Mouse (Mus musculus) regulatory T cell (primary cell): ENCODE measurements around the gene Safb2.

Source experiments
- in situ Hi-C: fragments of 300-600 bp; cut with MboI, MseI; formaldehyde crosslinking; loops from one replicate; pipeline ENCODE4 v1.15.1; 2025; ENCODE audit warnings: high pct_unique_total_duplicates

The Safb2 gene

DNA sequence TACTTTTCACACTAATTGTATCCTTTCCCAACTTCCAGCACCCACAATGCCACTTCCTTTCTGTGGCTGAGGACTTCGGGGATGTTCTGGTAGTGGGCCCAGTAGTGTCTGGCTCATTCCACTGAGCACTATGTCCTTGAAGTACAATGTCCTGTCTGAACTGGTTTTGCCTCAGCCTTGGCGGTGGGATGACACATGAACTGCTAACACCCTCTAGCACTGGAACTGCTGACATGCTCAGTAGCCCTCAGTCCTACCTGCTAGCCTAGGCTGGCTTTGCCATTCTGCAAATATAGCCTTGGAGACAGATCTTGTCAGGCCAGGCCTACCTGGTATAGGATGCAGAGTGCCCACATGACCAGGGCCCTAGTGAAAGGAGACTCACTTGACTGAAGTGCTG is 22.5 kb downstream of the Safb2 start:
- in situ Hi-C loops = loop anchor here (5.0 kb wide), 1 partner anchor 105 kb away; no protein-coding TSS in a partner anchor

DNA sequence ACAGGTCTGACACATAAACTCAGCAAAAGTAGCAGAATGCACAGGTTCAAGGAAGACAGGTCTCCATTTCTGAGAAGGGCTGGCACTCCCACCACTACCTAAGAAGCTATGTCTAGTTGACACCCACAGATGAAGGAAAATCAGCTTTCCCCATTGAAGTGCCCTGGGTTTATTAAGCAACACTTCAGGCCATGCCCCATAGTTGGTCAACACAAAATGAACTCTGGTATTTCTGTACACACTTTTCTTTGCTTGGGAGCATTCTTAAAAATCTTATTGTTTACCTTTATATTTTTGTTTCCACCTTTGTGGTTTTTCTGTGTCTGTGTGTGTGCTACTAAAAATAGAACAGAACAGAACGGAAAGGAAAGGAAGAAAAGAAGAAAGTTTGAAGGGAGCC is 24.3 kb downstream of the Safb2 start:
- in situ Hi-C loops = loop anchor here (5.0 kb wide), 1 partner anchor 107 kb away; no protein-coding TSS in a partner anchor

DNA sequence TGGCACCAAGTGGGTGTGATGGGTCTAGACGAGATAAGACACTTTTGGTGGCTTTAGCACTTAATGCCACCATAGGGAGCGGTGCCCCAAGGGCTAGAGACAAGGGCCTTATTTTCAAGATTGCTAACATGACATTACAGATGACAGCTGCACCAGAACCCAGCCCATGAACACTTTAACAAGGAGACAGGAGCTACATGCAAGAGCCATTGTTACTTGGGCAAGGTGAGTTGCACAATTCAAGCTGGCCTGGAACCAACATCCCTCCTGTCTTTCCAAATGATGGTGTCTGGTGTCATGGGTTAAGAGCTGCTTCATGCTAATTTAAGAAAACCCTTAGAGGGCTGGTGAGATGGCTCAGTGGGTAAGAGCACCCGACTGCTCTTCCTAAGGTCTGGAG is 25.0 kb downstream of the Safb2 start:
- in situ Hi-C loops = no loop called here

DNA sequence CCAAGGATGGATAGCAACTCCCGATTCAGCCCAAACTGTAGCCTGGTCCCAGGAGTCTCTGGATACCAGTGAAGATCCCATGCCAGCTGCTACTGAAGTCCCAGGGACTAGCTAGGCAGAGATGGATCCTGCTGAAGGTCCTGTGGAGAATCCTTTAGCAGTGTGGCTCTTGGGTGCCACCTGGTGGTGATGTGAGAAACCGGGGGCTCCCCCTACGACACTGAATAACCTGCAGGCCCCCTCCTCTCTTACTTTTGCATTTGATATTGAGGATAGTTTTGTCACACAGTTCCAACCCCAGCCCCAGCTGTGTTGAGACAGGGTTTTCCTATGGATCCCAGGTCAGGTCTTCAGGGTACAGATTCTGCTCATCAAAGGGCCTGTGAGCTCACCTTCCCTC is 25.9 kb downstream of the Safb2 start:
- in situ Hi-C loops = no loop called here

DNA sequence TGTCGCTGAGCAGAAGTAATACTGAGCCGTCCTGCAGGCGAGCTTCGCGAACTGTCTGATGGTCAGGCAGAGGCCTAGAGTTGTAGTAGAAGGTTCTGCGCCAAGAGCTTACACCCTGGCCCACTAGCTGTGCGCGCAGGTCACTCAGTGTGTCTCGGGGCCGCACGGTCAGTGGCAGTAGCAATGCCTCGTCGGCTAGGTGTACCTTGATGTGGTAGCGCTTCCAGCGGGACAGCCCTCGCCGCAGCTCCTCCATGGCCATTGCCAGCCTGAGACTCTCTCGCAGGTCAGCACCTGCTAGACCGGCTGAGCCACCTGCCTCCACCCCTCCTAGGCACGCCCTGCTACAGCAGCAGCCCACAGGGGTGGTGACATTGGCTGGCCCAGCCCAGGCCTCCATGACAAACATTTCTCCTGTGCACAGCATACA is 30.2 kb downstream of the Safb2 start, which contains the start of gene Gm20219:
Gm20219 (minus strand) TSS at position 266 of the 430 bp plus-strand sequence.
- in situ Hi-C loops = loop anchor here (5.0 kb wide), 2 partner anchors 132 to 197 kb away; no protein-coding TSS in a partner anchor

DNA sequence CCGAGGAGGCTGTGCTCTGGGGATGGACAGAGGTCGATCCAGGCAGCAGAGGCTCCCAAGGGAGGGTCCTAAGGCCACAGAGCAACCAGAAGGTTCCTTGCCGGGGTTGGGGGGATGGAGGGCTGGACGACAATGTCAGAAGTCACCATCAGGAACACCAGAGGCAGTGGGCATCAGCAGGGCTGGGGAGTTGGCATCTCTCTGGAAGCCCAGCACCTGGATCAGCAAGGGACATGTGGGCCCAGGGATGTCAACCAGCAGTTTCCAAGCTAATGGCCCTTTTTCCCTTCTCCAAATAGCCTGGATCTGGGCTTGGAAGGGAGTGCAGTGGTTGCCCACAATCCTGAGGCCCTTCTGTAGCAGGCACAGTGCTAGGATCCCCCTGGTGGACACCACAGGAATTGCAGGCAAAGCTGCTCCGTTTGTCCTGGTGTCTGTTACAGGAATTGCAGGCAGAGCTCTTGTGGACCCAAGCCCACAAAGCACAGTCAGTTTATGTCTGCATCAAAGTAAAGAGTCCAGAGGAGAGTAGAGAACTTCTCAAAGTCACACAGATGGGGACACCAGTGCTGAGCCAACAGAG is 31.5 kb downstream of the Safb2 start:
- in situ Hi-C loops = loop anchor here (5.0 kb wide), 2 partner anchors 131 to 196 kb away; no protein-coding TSS in a partner anchor

DNA sequence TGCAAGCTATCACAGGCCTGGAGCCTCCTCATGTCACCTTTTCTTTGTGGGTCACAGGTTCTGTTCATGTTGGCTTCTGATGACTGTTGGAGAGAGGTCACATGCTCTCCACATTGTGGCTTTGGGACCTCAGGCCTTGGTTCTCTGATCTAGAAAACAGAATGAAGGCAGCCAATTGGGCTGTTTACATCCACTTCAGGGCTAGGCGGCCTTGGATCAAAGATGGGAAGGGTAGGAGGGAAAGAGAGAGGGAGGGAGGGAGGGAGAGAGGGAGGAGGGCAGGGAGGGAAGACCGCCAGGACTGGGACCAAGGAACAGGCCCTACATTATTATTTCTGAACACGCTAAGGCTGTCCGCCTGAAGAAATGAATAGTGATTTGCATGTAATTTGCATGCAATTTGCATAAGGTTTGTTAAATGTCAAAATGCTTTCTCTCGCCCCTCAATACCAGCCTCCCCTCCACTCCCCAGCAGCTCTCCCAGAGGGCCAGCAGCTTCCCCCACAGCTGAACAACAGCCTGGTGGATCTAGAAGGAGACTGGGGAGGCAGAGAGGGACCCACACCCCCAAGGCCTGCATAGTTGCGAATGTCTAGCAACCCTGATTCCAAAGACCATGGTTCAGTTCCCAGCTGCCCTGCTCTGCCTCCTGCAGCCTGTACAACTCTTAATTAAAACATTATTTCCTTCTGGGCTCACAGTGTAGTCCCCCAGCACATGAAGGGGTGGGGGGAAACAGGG is 32.4 kb downstream of the Safb2 start:
- in situ Hi-C loops = loop anchor here (5.0 kb wide), 2 partner anchors 130 to 195 kb away; no protein-coding TSS in a partner anchor

DNA sequence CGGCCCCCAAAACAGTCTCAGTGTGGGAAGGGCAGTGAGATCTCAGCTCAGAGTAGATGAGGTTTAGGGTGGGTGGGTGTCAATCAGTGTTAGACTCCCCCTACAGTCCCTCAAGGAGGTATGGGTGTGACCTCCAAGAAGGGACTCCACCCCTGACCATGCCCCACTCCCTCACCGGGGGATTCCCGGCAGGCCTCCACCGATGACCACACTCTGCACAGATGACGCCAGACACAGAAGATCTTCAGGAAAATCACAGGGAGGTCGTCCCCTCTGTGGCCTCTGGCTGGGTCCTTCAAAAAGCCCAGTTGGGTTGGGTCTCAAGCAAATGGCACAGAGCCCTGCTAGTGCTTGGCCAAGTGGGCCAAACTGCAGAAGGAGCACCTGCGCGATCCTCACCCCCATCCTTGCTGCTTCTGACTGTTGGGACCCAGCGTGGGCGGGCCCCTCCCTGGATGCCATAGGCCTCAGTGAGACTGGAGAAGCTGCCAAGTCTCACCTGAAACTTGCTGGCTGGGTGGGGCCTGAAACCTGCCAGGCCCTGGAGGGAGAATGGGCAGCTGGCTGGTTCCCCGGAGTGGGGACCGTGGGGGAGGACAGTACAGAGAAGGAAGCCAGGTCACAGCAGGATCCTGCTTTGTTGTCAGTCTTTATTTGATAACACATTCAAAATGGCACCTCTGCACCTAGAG is 33.5 kb downstream of the Safb2 start:
- in situ Hi-C loops = loop anchor here (5.0 kb wide), 2 partner anchors 129 to 194 kb away; no protein-coding TSS in a partner anchor

DNA sequence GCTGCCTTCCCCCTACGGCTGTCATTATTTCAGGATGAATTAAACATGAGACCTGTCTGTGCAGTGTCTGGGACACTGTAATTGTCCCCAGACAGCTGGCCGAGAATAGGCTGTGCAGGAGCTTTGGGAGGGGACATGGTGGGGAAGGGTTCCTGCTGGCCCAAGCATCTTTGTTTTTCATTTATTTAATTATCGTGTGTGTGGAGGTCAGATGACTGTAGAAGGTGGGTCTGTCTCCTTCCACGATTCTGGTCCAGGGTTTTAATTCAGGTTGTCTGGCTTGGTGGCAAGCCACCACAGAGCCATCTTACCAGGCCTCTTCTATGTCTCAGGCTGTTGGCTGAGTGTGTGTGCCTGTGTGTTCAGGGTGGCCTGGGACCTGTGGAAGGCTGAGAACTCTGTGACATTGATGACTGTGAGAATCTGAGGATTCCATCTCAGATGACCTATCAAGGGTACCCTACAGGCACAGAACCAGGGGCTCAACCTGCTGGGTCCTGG is 35.7 kb downstream of the Safb2 start:
- in situ Hi-C loops = no loop called here

DNA sequence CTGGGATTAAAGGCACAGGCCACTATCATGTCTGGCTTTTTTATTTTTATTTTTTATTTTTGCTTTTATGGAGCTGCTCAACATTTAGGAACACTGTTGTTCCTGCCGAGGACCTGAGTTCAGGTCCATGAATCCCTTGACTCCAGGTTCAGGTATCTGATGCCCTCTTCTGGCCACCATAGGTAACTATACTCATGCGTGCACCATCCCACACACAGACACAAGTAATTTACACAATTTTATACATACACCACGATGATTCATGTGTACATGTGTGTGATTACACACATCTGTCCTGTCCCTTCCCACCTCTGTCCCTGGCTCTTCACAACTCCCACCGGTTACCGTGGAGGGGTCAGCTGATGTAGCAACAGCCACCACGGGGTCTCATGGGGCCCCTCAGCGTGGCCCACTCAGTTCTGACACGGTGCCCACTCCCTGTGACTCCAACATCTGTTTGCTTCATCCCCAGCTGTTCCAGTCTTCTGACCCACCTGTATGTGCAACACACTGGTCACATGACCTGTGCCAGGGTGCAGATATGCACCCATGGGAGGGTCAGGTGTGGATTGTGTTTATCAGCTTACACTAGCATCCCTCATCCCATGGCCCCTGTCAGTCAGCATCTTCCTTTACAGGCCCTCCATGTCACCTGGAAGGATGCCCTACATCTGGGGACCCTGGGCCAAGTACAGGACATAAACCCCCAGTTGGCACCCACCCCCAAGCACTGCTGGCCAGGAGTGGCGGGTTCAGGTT is 36.4 kb downstream of the Safb2 start:
- in situ Hi-C loops = no loop called here

DNA sequence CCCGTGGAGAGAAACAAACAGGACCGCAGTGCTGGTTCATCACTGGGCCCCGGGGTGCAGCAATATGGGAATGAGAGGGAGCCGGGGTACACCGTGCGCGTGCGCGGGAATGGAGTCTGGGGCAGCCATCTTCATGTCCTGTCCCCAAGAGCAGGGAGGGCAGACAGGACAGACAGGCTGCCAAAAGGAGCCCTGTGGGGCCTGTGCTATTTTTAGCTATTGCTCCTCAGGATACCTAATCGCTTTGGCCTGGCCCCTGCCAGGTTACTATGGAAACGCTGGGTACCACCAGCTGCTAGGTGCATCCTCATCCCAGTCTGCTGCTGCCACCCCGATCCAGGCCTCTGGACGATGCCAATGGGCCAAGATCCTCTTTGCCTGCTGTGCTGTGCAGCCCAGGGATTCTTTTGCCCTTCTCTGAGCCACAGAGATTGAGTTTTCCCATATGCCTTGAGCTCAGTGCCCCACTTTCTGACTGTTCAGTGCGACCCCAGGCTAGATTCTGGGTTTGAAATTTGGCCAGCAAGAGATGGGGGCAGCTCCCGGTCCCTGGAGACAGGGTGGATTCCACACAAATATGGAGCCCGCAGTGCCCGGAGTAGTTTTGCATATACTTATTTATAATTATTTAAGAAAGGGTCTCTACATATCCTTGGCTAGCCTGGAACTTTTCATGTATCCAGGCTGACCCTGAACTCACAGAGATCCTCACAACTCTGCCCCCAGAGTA is 37.1 kb downstream of the Safb2 start:
- in situ Hi-C loops = no loop called here

DNA sequence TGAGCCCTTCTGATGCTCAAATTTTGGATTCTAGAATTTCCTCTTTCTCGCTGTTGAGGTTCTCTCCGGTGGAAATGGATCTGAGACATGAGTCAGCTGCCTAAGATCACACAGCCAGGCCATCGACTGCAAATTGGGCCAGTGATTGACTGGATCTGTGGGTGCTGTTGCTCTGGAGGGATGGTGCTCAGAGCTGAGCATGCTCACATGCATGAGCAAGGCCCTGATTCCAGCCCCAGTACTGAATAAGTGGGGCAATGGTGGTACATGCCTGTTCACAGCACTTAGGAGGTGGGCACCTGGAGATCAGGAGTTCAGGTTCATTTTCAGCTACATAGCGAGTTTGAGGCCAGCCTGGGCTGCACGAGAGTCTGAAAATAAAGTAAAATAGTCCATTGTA is 37.8 kb downstream of the Safb2 start:
- in situ Hi-C loops = no loop called here

DNA sequence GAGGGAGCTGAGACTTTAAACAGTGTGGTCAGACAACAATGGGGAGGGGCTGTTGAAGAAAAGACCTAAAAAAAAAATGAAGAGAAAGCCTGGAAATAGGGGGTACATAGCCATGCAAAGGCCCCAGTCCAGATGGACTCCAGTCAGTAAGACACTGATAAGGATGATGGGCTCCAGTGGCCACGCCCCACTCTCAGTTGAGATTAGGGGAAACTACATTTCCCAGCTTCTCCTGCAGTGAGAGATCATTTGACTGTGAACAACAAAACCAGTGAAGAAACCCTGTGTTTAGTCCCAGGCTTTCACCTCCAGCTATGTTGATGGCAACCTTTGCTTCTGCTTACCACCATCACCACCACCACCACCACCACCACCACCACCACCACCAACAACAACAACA is 38.4 kb downstream of the Safb2 start:
- in situ Hi-C loops = no loop called here

DNA sequence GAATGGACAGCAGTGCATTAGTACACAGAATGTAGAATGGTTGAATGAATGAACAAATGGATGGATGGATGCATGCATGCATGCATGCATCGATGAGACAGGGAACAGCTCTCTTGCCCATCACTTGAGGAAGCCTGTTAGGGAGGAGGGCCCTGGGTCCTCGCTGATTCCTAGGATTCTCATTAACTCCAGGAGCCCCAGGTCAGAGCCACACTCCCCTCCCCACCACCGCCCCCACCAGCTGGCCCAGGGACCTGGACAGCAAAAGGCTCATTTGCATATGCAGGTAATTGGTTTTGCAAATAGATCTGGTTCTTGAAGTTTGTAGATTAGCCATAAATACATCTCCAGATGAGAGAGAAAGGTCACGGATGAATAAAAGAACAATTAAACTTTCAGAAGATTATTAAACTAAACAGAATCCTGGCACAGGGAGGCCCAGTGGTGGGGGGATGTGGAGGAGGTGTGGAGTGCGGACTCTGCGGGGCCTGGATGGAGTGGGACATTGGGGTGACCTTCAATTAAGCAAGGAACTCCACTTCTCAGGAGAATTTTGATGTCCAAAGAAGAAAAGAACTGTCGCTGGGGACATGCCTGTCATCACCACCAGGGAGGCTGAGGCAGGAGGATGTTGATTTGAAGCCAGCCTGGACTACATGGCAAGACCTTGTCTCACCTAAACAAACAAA is 39.5 kb downstream of the Safb2 start:
- in situ Hi-C loops = loop anchor here (5.0 kb wide), 1 partner anchor 53 kb away; no protein-coding TSS in a partner anchor

DNA sequence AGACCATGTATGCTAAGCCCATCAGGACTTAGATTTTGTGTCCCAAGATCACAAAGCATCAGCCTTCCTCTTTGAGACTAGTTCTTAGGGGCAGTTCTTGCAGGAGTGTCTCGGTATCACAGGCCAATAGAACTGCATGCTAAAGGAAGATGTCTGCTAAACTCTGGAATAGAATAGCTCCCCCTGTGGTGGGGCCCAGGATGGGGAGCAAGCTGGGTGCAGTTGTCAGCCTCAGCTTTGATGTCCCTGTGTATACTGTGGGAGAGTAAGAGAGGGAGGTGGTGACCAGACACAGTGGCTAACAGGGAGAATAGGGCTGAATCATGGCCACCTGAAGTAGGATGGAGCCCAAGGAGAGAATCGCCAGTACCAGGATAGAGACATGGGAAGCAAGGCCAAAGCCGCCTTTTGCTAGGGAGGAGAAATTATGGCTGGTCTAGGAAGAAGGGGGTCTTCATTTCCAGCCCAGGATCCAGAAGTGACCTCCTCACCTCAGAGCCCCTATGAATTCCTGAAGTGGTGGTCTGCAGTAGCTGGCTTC is 40.6 kb downstream of the Safb2 start:
- in situ Hi-C loops = loop anchor here (5.0 kb wide), 1 partner anchor 51 kb away; no protein-coding TSS in a partner anchor

DNA sequence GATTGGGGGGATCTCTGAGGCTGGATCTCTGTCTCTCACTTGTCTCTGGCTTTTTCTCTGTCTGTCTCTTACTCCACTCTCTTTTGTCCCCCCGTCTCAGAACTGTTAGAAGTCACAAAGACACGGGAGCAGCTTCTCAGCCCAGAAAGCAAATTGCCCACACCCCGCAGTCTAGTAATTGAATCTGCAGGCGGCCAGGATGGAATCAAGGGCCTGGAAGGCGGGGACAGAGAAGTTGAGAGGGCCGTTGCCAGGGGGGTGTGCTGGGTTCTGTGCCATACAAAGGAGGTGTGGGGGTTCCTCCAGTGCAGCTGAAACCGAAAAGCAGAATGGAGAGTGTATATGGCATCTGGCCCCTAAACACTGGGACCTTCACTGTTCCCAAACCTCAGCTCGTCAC is 41.6 kb downstream of the Safb2 start:
- in situ Hi-C loops = loop anchor here (5.0 kb wide), 1 partner anchor 50 kb away; no protein-coding TSS in a partner anchor

DNA sequence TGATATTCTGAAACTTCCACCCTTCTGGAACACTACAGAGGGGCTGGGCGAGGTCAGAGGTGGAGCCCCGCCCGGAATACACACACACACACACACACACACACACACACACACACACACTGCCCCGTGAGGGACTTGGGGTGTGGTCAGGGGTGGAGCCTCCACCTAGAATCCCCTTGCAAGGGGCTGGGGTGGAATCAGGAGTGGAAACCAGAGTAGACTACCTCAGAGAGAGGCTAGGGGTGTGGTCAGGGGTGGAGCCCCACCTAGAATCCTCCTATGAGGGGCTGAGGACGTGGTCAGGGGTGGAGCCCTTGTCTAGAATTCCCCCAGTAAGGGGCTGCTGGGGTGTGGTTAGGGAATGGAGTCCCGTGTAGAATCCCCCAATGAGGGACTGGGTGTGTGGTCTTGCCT is 43.8 kb downstream of the Safb2 start:
- in situ Hi-C loops = loop anchor here (5.0 kb wide), 1 partner anchor 48 kb away; no protein-coding TSS in a partner anchor

DNA sequence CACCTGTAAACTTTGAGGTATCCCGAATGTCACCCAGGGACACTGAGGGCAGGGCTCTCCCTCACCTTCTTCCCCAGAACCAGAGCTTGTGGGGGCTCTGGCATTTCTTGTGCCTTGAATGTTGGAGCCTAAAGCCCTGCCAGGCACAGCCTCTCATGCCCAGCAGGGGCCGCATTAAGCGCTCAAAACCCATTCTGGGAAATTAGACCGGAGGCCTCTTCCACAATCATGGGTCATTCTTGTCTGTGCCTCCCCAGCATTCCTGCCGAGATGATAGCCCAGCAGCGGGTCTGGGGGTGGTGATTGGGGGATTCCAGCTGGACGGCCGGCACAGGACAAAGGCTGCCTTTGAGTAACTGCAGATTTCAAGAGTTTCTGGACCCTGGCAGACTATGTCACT is 46.5 kb downstream of the Safb2 start:
- in situ Hi-C loops = loop anchor here (10.0 kb wide), 1 partner anchor 317 kb away; no protein-coding TSS in a partner anchor

DNA sequence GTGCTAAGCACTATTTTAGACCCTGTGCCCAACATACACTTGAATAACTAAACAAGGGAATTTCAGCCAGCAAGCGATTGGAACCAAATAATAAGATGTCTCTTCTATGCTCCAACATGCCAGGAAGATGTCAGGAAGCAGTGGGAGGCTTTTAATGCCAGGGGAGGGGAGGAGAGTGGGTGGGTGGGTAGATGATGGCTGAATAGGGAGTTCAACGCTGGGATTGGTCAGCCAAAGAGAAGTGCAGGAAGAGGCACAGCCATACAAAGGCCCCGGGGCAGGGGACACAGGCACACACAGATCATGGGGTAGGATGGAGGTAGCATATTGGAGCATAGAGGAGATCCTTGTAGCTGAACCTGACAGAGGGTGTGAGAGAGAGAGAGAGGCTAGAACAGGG is 47.5 kb downstream of the Safb2 start:
- in situ Hi-C loops = loop anchor here (10.0 kb wide), 1 partner anchor 318 kb away; no protein-coding TSS in a partner anchor
